Comparison of ENCODE assay signal across 11 mouse cellular contexts in genomic region chr9:96861092-96861487, GRCm38 (mm10). TPM values are rescaled to one million over a fixed set of nuclear protein-coding genes. Genes with fewer than 3 reads are reported as not detected.
DNase-seq lines count a peak whose midpoint lies in the region; ATAC-seq and TF ChIP-seq lines count a peak whose summit lies in the region.
"Had no signal": no experiment of that assay in that cellular context is flagged by ENCODE, and none has a peak within 500 bp of the region (broad histone marks: within the 10 kb centered on the region; RNA-seq: fewer than 3 reads in every experiment).

No protein-coding gene starts in this region.

- H3K4me1 ChIP-seq in heart, embryonic 10.5 days, result peaks cover 80% of the 10 kb centered on the region
- peaks cover 15% of the 10 kb centered on the region for H3K4me1 ChIP-seq in midbrain, embryonic 16.5 days (ENCODE audit: control insufficient read depth, insufficient read depth, low read length)
- H3K4me1 ChIP-seq in midbrain, embryonic 10.5 days, result peaks cover 6% of the 10 kb centered on the region; the same call in 1 of the 2 replicates
- H3K4me1 ChIP-seq in hindbrain, embryonic 15.5 days (replicated peaks), result peaks cover 24% of the 10 kb centered on the region
- no peaks in the 10 kb centered on the region for H3K4me1 ChIP-seq in small intestine, adult 2 months (ENCODE audit: control insufficient read depth, insufficient read depth, insufficient read length, low read length)

- no peak for TF ChIP-seq CTCF in small intestine, adult 2 months (IDR thresholded peaks at IDR 0.05; ENCODE audit: extremely low read depth, insufficient read length, insufficient replicate concordance, low read depth, low read length)

- H3K9me3 ChIP-seq in heart, embryonic 10.5 days, result no peaks in the 10 kb centered on the region
- no peaks in the 10 kb centered on the region for H3K9me3 ChIP-seq in midbrain, embryonic 16.5 days (replicated peaks; ENCODE audit: control insufficient read depth, low read length, poor library complexity, severe bottlenecking)
- H3K9me3 ChIP-seq in midbrain, embryonic 10.5 days (replicated peaks), result no peaks in the 10 kb centered on the region
- H3K9me3 ChIP-seq in hindbrain, embryonic 15.5 days, result no peaks in the 10 kb centered on the region
- H3K9me3 ChIP-seq: neural tube, embryonic 13.5 days had no signal

- no peaks in the 10 kb centered on the region for H3K27me3 ChIP-seq in heart, embryonic 10.5 days (ENCODE audit: insufficient read depth, poor library complexity, severe bottlenecking)
- H3K27me3 ChIP-seq in midbrain, embryonic 16.5 days (ENCODE audit: control insufficient read depth, insufficient read depth, low read depth, low read length), result no peaks in the 10 kb centered on the region
- H3K27me3 ChIP-seq in midbrain, embryonic 10.5 days (ENCODE audit: low read depth, poor library complexity, severe bottlenecking), result no peaks in the 10 kb centered on the region
- H3K27me3 ChIP-seq in hindbrain, embryonic 15.5 days, result no peaks in the 10 kb centered on the region
- no peaks in the 10 kb centered on the region for H3K27me3 ChIP-seq in small intestine, adult 2 months (ENCODE audit: control insufficient read depth, insufficient read depth, low read length)
- H3K27me3 ChIP-seq: neural tube, embryonic 13.5 days had no signal

- peak overlapping the region; percentile 76; the same call in 1 of the 2 replicates for H3K27ac ChIP-seq in heart, embryonic 10.5 days
- peak overlapping the region; percentile 52; the same call in 1 of the 2 replicates for H3K27ac ChIP-seq in midbrain, embryonic 16.5 days (ENCODE audit: low read length)
- no peak overlapping the region; the same call in 1 of the 2 replicates for H3K27ac ChIP-seq in midbrain, embryonic 10.5 days (replicated peaks)
- peak overlapping the region; percentile 69 for H3K27ac ChIP-seq in hindbrain, embryonic 15.5 days (replicated peaks)
- 0 out of 2 replicates have a peak overlapping the region, but pooled peaks have one; percentile 1 for H3K27ac ChIP-seq in small intestine, adult 2 months (ENCODE audit: insufficient read depth, low read depth, low read length)
- H3K27ac ChIP-seq: neural tube, embryonic 13.5 days had no signal

- intact Hi-C loops in heart, postnatal 36 days (cut with DNase I), result no loop called here

- no peak for TF ChIP-seq POLR2A in small intestine, adult 2 months (IDR thresholded peaks at IDR 0.05; ENCODE audit: low read depth, low read length)

- 74% methylated on average over 10 of the region's 10 CpGs for WGBS in heart, embryonic 10.5 days
- WGBS in midbrain, embryonic 16.5 days, result 84% methylated on average over 10 of the region's 10 CpGs
- WGBS in midbrain, embryonic 10.5 days, result 94% methylated on average over 10 of the region's 10 CpGs
- WGBS in hindbrain, embryonic 15.5 days, result 80% methylated on average over 10 of the region's 10 CpGs
- WGBS in small intestine, adult 2 months, result 76% methylated on average over 10 of the region's 10 CpGs

- ATAC-seq in midbrain, embryonic 16.5 days, result no peak
- no peak for ATAC-seq in hindbrain, embryonic 15.5 days (ENCODE audit: low FRiP score, low read depth)

- H3K4me2 ChIP-seq in midbrain, embryonic 16.5 days (ENCODE audit: low read length), result no peak overlapping the region
- no peak overlapping the region for H3K4me2 ChIP-seq in hindbrain, embryonic 15.5 days
- H3K4me2 ChIP-seq: neural tube, embryonic 13.5 days had no signal

- no peak overlapping the region for H3K4me3 ChIP-seq in heart, embryonic 10.5 days
- no peak overlapping the region for H3K4me3 ChIP-seq in midbrain, embryonic 16.5 days (ENCODE audit: low read depth, low read length)
- H3K4me3 ChIP-seq in midbrain, embryonic 10.5 days, result no peak overlapping the region
- no peak overlapping the region for H3K4me3 ChIP-seq in hindbrain, embryonic 15.5 days
- no peak overlapping the region for H3K4me3 ChIP-seq in small intestine, adult 2 months (ENCODE audit: low read depth, low read length)
- H3K4me3 ChIP-seq: neural tube, embryonic 13.5 days had no signal

- H3K36me3 ChIP-seq in heart, embryonic 10.5 days, result no peaks in the 10 kb centered on the region
- H3K36me3 ChIP-seq in midbrain, embryonic 16.5 days (ENCODE audit: control insufficient read depth, insufficient read depth, low read length), result no peaks in the 10 kb centered on the region
- peaks cover 3% of the 10 kb centered on the region; the same call in 1 of the 2 replicates for H3K36me3 ChIP-seq in midbrain, embryonic 10.5 days
- H3K36me3 ChIP-seq in hindbrain, embryonic 15.5 days, result no peaks in the 10 kb centered on the region
- 0 out of 2 replicates have a peak, but pooled peaks cover 1% of the 10 kb centered on the region for H3K36me3 ChIP-seq in small intestine, adult 2 months (ENCODE audit: control insufficient read depth, insufficient read depth, low read length)
- H3K36me3 ChIP-seq: neural tube, embryonic 13.5 days had no signal

- DNase-seq in heart, embryonic 10.5 days (ENCODE audit: low spot score), result no peak
- DNase-seq in heart, postnatal 36 days, result no peak
- DNase-seq in midbrain, embryonic 10.5 days (ENCODE audit: low spot score), result no peak
- no peak for DNase-seq in thymus, postnatal 0 days (ENCODE audit: low spot score)
- no peak for DNase-seq in retina, embryonic 14.5 days (ENCODE audit: low spot score)
- DNase-seq: kidney, adult 2 months; lung, postnatal 4 days had no signal

- no peak overlapping the region for H3K9ac ChIP-seq in midbrain, embryonic 16.5 days (ENCODE audit: low read depth, low read length)
- H3K9ac ChIP-seq in hindbrain, embryonic 15.5 days, result no peak overlapping the region
- H3K9ac ChIP-seq: neural tube, embryonic 13.5 days had no signal

RNA-seq across cellular contexts. Expression of gene Pxylp1, which starts 31.4 kb away (rescaled TPM):
- 22.8 and 42.4 TPM in 2 replicates for polyA plus RNA-seq in heart, embryonic 10.5 days (2016; fragmentation: Nextera tagmentation; extraction: Ambion mirVana)
- 10 to 100 TPM; 14.5 to 21.3 TPM for total RNA-seq in heart, postnatal 36 days (2021)
- 39.3 and 47.8 TPM in 2 replicates for polyA plus RNA-seq in midbrain, embryonic 16.5 days (2015; fragmentation: Nextera tagmentation; extraction: Ambion mirVana)
- polyA plus RNA-seq in midbrain, embryonic 10.5 days (2016; fragmentation: Nextera tagmentation; extraction: Ambion mirVana), result 49.1 and 56.6 TPM in 2 replicates
- 32.6 and 39.0 TPM in 2 replicates for polyA plus RNA-seq in hindbrain, embryonic 15.5 days (2015; fragmentation: Nextera tagmentation; extraction: Ambion mirVana)
- 5.3 and 11.9 TPM in 2 replicates for polyA plus RNA-seq in small intestine, adult 2 months (2012; rRNA removed)
- 5.2 and 7.5 TPM in 2 replicates for polyA plus RNA-seq in thymus, postnatal 0 days (2015; fragmentation: Nextera tagmentation; extraction: Ambion mirVana)
